Mouse (Mus musculus): ENCODE results near the gene Stkld1. TPM values are rescaled to one million over a fixed set of nuclear protein-coding genes. Genes with fewer than 3 reads are reported as not detected.
"Not testable (repeated sequence)": the region's sequence is repeated elsewhere in the genome, so short reads cannot be mapped to it uniquely, and the experiment has no call there.

The Stkld1 gene
- polyA plus RNA-seq (2012; ENCODE audit: insufficient read depth, low replicate concordance) = 0.03 TPM in 1 of 2 replicates, not detected in the other

DNA sequence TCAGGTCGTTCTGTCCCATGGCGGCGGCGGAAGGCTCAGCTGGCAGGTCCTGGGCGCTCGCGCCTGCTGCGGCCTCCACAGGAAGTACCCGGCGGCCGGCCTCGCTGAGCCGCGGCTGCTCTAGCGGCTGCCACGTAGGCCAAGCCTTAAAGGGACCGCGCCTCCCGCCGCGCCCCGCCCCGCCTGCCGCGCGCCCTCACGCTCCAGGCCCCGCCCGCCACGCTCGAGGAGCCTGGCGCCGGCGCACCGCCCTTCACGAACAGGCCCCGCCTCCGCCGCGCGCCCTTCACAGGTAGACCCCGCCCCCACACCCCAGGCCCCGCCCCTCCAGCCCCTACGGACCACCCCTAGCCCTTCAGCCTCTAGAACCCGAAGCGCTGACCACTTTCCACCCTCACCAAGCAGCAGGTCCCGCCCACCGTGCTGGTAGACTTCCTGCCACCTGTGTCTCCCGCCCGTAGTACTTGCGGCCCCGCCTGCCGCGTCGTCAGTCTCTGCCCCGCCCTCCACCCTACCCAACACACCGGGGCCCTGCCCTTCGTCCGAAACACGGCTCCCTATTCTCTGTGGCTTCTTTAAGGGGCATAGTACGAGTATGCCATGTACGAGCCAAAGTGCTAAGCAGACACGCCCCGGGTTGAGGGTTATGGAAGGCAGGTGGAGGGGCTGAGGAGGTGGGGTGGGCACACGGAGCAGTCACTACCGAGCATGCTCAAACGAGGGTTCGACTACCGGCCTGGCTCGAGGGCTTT, at the start of gene Stkld1, which contains the start of gene Surf4:
TSS of gene Stkld1 (plus strand) at position 744 of the 752 bp plus-strand sequence.
TSS of gene Surf4 (minus strand) at position 625 of the 752 bp plus-strand sequence.
- no peaks in the 10 kb centered on the region for H3K27me3 ChIP-seq (replicated peaks)
- peaks cover 80% of the 10 kb centered on the region for H3K4me1 ChIP-seq
- peaks cover 33% of the 10 kb centered on the region for H3K36me3 ChIP-seq (replicated peaks; ENCODE audit: low read length)
- TF ChIP-seq FLI1 (IDR thresholded peaks at IDR 0.05; ENCODE audit: low read length) (no peak), GATA1 (IDR thresholded peaks at IDR 0.05; ENCODE audit: borderline replicate concordance, low read length) (no peak)
- H3K4me3 ChIP-seq (replicated peaks) = peak within 1 kb of the TSS; percentile 100
- H3K9me3 ChIP-seq = no peaks in the 10 kb centered on the region

- not testable (repeated sequence) for H3K9me3 ChIP-seq; H3K4me3 ChIP-seq (replicated peaks); H3K4me1 ChIP-seq; H3K27me3 ChIP-seq (replicated peaks)
- H3K36me3 ChIP-seq (replicated peaks; ENCODE audit: low read length) = peaks cover 28% of the 10 kb centered on the region
Observed at GRCm38 (mm10) chr2:26885541-26885940, 48.3 kb upstream of the Stkld1 start.

DNA sequence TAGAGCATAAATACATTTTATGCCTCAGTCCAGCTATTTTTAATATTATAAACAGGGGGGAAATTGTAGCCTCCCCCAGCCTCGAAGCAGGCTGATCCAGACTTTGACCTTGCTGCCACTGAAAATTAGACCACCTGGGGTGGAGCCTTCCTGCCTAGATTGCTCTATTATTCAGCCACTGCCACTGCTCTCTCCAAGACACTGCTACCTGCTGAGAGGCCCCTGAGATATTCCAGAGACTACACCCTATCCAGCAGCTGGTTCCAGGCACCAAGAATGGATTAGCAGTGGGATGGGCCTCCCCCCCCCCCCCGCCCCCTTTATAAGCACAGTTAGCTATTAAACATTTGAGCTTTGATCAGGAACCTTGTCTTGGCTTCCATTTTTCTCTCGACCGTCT, 47.7 kb upstream of the Stkld1 start:
- H3K4me3 ChIP-seq (replicated peaks); H3K4me1 ChIP-seq; H3K9me3 ChIP-seq; H3K27me3 ChIP-seq (replicated peaks): not testable (repeated sequence)
- peaks cover 35% of the 10 kb centered on the region for H3K36me3 ChIP-seq (replicated peaks; ENCODE audit: low read length)

GRCm38 (mm10) chr2:26895898-26896297, 37.9 kb upstream of the Stkld1 start:
- no peaks in the 10 kb centered on the region for H3K27me3 ChIP-seq (replicated peaks)
- H3K9me3 ChIP-seq = no peaks in the 10 kb centered on the region
- H3K4me1 ChIP-seq = peaks cover 20% of the 10 kb centered on the region
- peaks cover 92% of the 10 kb centered on the region for H3K36me3 ChIP-seq (replicated peaks; ENCODE audit: low read length)
- no peak overlapping the region for H3K4me3 ChIP-seq (replicated peaks)
- TF ChIP-seq GATA1 (IDR thresholded peaks at IDR 0.05; ENCODE audit: borderline replicate concordance, low read length) (no peak), FLI1 (IDR thresholded peaks at IDR 0.05; ENCODE audit: low read length) (no peak)

GRCm38 (mm10) chr2:26900731-26901130, 33.1 kb upstream of the Stkld1 start:
- TF ChIP-seq FLI1 (IDR thresholded peaks at IDR 0.05; ENCODE audit: low read length) (no peak), GATA1 (IDR thresholded peaks at IDR 0.05; ENCODE audit: borderline replicate concordance, low read length) (no peak)
- H3K36me3 ChIP-seq (replicated peaks; ENCODE audit: low read length) = peaks cover 62% of the 10 kb centered on the region

GRCm38 (mm10) chr2:26901834-26902400, 31.9 kb upstream of the Stkld1 start:
- H3K4me3 ChIP-seq (replicated peaks) = peak overlapping the region; percentile 96
- no peaks in the 10 kb centered on the region for H3K9me3 ChIP-seq
- peaks cover 63% of the 10 kb centered on the region for H3K36me3 ChIP-seq (replicated peaks; ENCODE audit: low read length)
- H3K4me1 ChIP-seq = peaks cover 68% of the 10 kb centered on the region
- H3K27me3 ChIP-seq (replicated peaks) = no peaks in the 10 kb centered on the region
- TF ChIP-seq FLI1 (IDR thresholded peaks at IDR 0.05; ENCODE audit: low read length) (no peak), GATA1 (IDR thresholded peaks at IDR 0.05; ENCODE audit: borderline replicate concordance, low read length) (no peak)

More at GRCm38 (mm10) chr2:26900731-26901130, 33.1 kb upstream of the Stkld1 start:
- Histone ChIP-seq H3K9me3 (no peaks in the 10 kb centered on the region), H3K27me3 (replicated peaks) (no peaks in the 10 kb centered on the region), H3K4me3 (replicated peaks) (peak overlapping the region; percentile 14), H3K4me1 (peaks cover 56% of the 10 kb centered on the region)

DNA sequence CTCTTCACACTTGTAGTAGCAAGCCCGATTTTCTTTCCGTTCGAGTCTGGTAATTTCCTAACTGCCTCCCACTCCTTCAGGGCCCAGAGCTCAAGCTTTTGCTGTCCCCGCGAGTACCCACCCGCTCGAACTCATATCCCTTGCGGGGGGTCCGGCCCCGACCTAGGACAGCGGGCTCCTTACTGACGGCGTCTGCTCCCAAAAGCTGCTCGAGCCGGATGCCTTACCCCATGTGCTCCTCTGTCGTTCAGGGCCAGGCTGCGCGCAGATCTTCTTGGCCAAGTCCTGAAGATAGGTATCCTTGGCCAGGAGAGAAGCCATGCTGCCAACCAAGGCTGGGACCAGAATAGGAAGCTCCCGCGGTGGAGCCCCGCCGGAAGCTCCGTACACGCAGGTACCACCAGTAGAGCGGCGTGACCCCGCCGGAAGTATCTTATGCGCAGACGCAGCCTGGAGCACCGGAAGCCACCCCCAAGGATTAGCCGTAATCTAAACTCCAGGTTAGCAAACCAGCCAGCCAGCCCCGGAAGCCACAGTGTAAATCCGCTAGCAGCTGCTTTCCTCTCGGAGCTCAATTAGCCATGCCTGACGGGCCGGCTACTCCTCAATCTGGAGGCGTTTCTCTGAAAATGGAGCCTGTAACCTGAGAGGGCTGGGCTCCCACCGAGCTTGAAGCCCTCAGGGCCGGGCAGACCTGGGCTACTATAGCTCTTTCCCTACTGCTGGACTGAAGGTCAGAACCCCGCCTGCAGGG, 31.2 kb upstream of the Stkld1 start, which contains the start of gene Surf6:
TSS of gene Surf6 (minus strand) at position 413 of the 754 bp plus-strand sequence.
- TF ChIP-seq GATA1 (IDR thresholded peaks at IDR 0.05; ENCODE audit: borderline replicate concordance, low read length) (no peak), FLI1 (IDR thresholded peaks at IDR 0.05; ENCODE audit: low read length) (peak; percentile 75; the same call in 1 of the 2 replicates)
- Histone ChIP-seq H3K4me1 (peaks cover 75% of the 10 kb centered on the region), H3K4me3 (replicated peaks) (peak within 1 kb of the TSS; percentile 96), H3K36me3 (replicated peaks; ENCODE audit: low read length) (peaks cover 63% of the 10 kb centered on the region), H3K9me3 (no peaks in the 10 kb centered on the region), H3K27me3 (replicated peaks) (no peaks in the 10 kb centered on the region)

GRCm38 (mm10) chr2:26903311-26903710, 30.5 kb upstream of the Stkld1 start:
- Histone ChIP-seq H3K36me3 (replicated peaks; ENCODE audit: low read length) (peaks cover 63% of the 10 kb centered on the region), H3K4me1 (peaks cover 82% of the 10 kb centered on the region), H3K9me3 (no peaks in the 10 kb centered on the region), H3K27me3 (replicated peaks) (no peaks in the 10 kb centered on the region), H3K4me3 (replicated peaks) (peak overlapping the region; percentile 96)
- TF ChIP-seq FLI1 (IDR thresholded peaks at IDR 0.05; ENCODE audit: low read length) = no peak
- TF ChIP-seq GATA1 (IDR thresholded peaks at IDR 0.05; ENCODE audit: borderline replicate concordance, low read length) = no peak

DNA sequence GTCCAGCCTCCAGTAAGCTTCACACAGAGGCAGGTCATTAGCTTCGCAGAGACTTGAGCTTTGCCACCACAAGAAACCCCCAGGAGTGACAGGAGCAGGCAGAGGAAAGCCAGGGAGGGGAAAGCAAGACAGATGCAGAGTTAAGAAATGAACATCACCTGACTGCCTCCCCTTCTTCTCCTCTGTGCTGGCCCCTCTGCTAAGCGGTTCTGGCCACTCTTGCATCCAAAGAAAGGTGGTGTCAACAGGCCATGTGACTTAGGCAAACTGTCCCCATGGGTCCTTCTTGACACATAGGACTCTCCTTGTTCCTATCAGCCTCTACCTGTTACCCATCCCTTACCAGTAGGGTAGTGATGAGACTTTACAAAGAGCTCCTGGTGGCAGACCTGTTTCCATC, 27.9 kb upstream of the Stkld1 start:
- Histone ChIP-seq H3K4me3 (replicated peaks) (no peak overlapping the region), H3K4me1 (peaks cover 86% of the 10 kb centered on the region), H3K36me3 (replicated peaks; ENCODE audit: low read length) (peaks cover 45% of the 10 kb centered on the region), H3K9me3 (no peaks in the 10 kb centered on the region), H3K27me3 (replicated peaks) (no peaks in the 10 kb centered on the region)
- TF ChIP-seq GATA1 (IDR thresholded peaks at IDR 0.05; ENCODE audit: borderline replicate concordance, low read length) = no peak
- no peak for TF ChIP-seq FLI1 (IDR thresholded peaks at IDR 0.05; ENCODE audit: low read length)

DNA sequence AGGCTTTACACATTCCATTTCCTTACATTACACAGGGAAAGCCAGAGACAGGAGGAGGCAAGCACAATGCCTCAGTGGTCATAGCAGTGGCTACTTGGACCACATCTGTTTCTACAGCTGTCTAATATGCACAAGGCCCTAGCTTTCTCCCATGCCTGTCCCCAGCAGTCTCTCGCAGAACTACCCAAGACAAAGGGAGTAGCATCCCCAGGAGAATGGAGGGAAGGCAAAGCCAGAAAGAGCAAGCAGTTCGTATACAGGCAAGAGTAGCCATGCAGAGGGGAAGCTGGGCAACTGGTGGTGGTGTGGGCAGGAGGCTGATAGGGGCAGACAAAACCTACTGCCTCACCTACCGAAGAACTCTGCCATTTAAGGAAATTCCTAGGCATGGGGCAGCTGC, 27.4 kb upstream of the Stkld1 start:
- Histone ChIP-seq H3K27me3 (replicated peaks) (no peaks in the 10 kb centered on the region), H3K4me1 (peaks cover 85% of the 10 kb centered on the region), H3K9me3 (no peaks in the 10 kb centered on the region), H3K4me3 (replicated peaks) (no peak overlapping the region), H3K36me3 (replicated peaks; ENCODE audit: low read length) (peaks cover 49% of the 10 kb centered on the region)
- TF ChIP-seq FLI1 (IDR thresholded peaks at IDR 0.05; ENCODE audit: low read length) (no peak), GATA1 (IDR thresholded peaks at IDR 0.05; ENCODE audit: borderline replicate concordance, low read length) (no peak)

Data from megakaryocyte, embryonic 14.5 days (primary cell).